Mouse (Mus musculus): ENCODE data around the gene Gatad2a. TPM values are rescaled to one million over a fixed set of nuclear protein-coding genes. Genes with fewer than 3 reads are reported as not detected.

The Gatad2a gene
- polyA plus RNA-seq, 1 experiment from 2014 or later = 49.6 TPM

GRCm38 (mm10) chr8:69978456-69978855, 17.7 kb downstream of the Gatad2a start:
- no peak overlapping the region for H3K4me3 ChIP-seq (ENCODE audit: low read depth, low read length)
- no peak overlapping the region for H3K4me2 ChIP-seq (replicated peaks; ENCODE audit: low read depth, low read length)
- H3K27ac ChIP-seq (ENCODE audit: low read length) = no peak overlapping the region
- H3K36me3 ChIP-seq (ENCODE audit: control insufficient read depth, insufficient read depth, low read length) = no peaks in the 10 kb centered on the region
- H3K27me3 ChIP-seq (ENCODE audit: control insufficient read depth, insufficient read depth, low read length) = no peaks in the 10 kb centered on the region
- no peak for ATAC-seq (ENCODE audit: insufficient number of reproducible peaks, insufficient read depth, low FRiP score, low read depth)
- H3K9me3 ChIP-seq (ENCODE audit: control insufficient read depth, low read depth, low read length) = no peaks in the 10 kb centered on the region
- H3K4me1 ChIP-seq (ENCODE audit: control insufficient read depth, insufficient read depth, low read length) = 0 out of 2 replicates have a peak, but pooled peaks cover 4% of the 10 kb centered on the region
- no peak overlapping the region for H3K9ac ChIP-seq (replicated peaks; ENCODE audit: low read depth, low read length)
- WGBS = 88% methylated on average over 4 of the region's 4 CpGs

DNA sequence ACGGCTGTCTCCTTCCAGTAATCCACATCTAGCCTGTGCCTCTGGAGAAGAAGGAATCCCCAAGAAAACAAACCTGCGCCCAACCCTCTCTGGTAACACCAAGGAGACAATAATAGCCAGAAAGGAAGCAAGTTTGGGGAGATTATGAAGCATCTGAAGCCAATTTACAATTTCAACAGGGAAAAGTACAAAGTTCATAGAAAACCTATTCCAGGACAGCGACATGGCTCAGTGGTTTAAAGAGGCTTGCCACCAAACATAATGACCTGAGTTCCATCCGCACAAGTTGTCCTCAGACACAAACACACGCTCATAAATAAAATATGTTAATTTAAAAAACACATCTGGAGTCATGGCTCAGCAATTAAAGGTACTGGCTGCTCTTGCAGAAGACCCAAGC, 21.4 kb downstream of the Gatad2a start:
- Histone ChIP-seq H3K4me3 (ENCODE audit: low read depth, low read length) (peak overlapping the region; percentile 99), H3K9me3 (ENCODE audit: control insufficient read depth, low read depth, low read length) (no peaks in the 10 kb centered on the region), H3K4me1 (ENCODE audit: control insufficient read depth, insufficient read depth, low read length) (peaks cover 31% of the 10 kb centered on the region), H3K27ac (ENCODE audit: low read length) (peak overlapping the region; percentile 45; the same call in 1 of the 2 replicates), H3K27me3 (ENCODE audit: control insufficient read depth, insufficient read depth, low read length) (no peaks in the 10 kb centered on the region), H3K36me3 (ENCODE audit: control insufficient read depth, insufficient read depth, low read length) (no peaks in the 10 kb centered on the region), H3K9ac (replicated peaks; ENCODE audit: low read depth, low read length) (no peak overlapping the region; the same call in 1 of the 2 replicates), H3K4me2 (replicated peaks; ENCODE audit: low read depth, low read length) (peak overlapping the region; percentile 84)
- no peak for ATAC-seq (ENCODE audit: insufficient number of reproducible peaks, insufficient read depth, low FRiP score, low read depth)
- 38% methylated on average over 5 of the region's 5 CpGs for WGBS

- Histone ChIP-seq H3K4me1 (ENCODE audit: control insufficient read depth, insufficient read depth, low read length) (peaks cover 31% of the 10 kb centered on the region), H3K27me3 (ENCODE audit: control insufficient read depth, insufficient read depth, low read length) (no peaks in the 10 kb centered on the region), H3K4me3 (ENCODE audit: low read depth, low read length) (peak overlapping the region; percentile 99), H3K9me3 (ENCODE audit: control insufficient read depth, low read depth, low read length) (no peaks in the 10 kb centered on the region), H3K27ac (ENCODE audit: low read length) (peak overlapping the region; percentile 89; the same call in 1 of the 2 replicates), H3K4me2 (replicated peaks; ENCODE audit: low read depth, low read length) (peak overlapping the region; percentile 84), H3K9ac (replicated peaks; ENCODE audit: low read depth, low read length) (peak overlapping the region; percentile 94), H3K36me3 (ENCODE audit: control insufficient read depth, insufficient read depth, low read length) (no peaks in the 10 kb centered on the region)
- 1% methylated on average over 32 of the region's 50 CpGs for WGBS
- peak; percentile 95 for ATAC-seq (ENCODE audit: insufficient number of reproducible peaks, insufficient read depth, low FRiP score, low read depth)
Measured at GRCm38 (mm10) chr8:69974194-69974614, 22.0 kb downstream of the Gatad2a start.

- Histone ChIP-seq H3K4me1 (ENCODE audit: control insufficient read depth, insufficient read depth, low read length) (peaks cover 31% of the 10 kb centered on the region), H3K4me3 (ENCODE audit: low read depth, low read length) (peak overlapping the region; percentile 99), H3K4me2 (replicated peaks; ENCODE audit: low read depth, low read length) (peak overlapping the region; percentile 84), H3K27ac (ENCODE audit: low read length) (peak overlapping the region; percentile 89), H3K27me3 (ENCODE audit: control insufficient read depth, insufficient read depth, low read length) (no peaks in the 10 kb centered on the region), H3K9me3 (ENCODE audit: control insufficient read depth, low read depth, low read length) (no peaks in the 10 kb centered on the region), H3K36me3 (ENCODE audit: control insufficient read depth, insufficient read depth, low read length) (no peaks in the 10 kb centered on the region), H3K9ac (replicated peaks; ENCODE audit: low read depth, low read length) (peak overlapping the region; percentile 94)
- WGBS = under 1% methylated on average over 55 of the region's 68 CpGs
- ATAC-seq (ENCODE audit: insufficient number of reproducible peaks, insufficient read depth, low FRiP score, low read depth) = peak; percentile 12; the same call in 1 of the 2 replicates
Measured at GRCm38 (mm10) chr8:69973442-69974161, 22.6 kb downstream of the Gatad2a start.

DNA sequence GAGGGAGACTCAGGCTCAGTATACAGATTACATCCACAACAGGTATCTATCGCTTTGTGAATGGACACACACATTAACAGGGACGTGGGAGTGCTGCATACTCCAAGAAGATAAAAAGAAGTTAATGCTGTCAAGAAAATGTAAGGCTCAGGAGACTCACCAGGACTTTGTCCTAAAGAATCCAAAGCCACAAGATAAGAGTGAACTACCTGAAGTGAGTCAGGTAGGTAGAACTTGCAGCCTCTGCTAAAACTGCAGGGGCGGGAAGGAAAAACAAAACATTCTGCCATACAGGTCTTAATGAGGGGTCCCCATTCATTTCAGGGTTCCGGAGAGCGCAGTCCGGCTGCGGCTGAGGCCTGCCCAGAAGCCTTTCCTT, 23.1 kb downstream of the Gatad2a start:
- 7% methylated on average over 7 of the region's 7 CpGs for WGBS
- H3K9ac ChIP-seq (replicated peaks; ENCODE audit: low read depth, low read length) = peak overlapping the region; percentile 94
- no peak overlapping the region for H3K27ac ChIP-seq (ENCODE audit: low read length)
- no peaks in the 10 kb centered on the region for H3K36me3 ChIP-seq (ENCODE audit: control insufficient read depth, insufficient read depth, low read length)
- no peaks in the 10 kb centered on the region for H3K27me3 ChIP-seq (ENCODE audit: control insufficient read depth, insufficient read depth, low read length)
- H3K4me3 ChIP-seq (ENCODE audit: low read depth, low read length) = peak overlapping the region; percentile 99
- H3K4me2 ChIP-seq (replicated peaks; ENCODE audit: low read depth, low read length) = peak overlapping the region; percentile 84
- ATAC-seq (ENCODE audit: insufficient number of reproducible peaks, insufficient read depth, low FRiP score, low read depth) = no peak
- H3K4me1 ChIP-seq (ENCODE audit: control insufficient read depth, insufficient read depth, low read length) = peaks cover 31% of the 10 kb centered on the region
- no peaks in the 10 kb centered on the region for H3K9me3 ChIP-seq (ENCODE audit: control insufficient read depth, low read depth, low read length)

DNA sequence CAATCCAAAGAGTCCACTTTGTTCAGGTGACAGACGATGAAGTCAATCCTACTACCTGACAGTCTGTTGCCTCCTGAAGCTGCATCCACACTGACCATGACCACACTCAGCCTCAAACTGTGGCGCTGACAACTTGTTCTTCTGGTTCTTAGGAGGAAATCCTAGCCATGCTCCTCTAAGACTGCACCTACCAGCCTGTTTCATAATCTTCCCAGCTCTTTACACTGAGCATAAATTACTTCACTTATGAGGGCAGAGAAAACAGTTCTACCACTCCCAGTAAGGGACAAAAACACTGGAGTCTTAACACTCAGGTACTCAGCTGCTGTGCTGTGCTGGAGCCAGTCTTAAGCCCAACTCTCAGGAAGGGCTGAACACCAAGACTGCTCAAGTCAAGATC, 25.3 kb downstream of the Gatad2a start:
- Histone ChIP-seq H3K27ac (ENCODE audit: low read length) (no peak overlapping the region), H3K4me3 (ENCODE audit: low read depth, low read length) (no peak overlapping the region), H3K9me3 (ENCODE audit: control insufficient read depth, low read depth, low read length) (no peaks in the 10 kb centered on the region), H3K36me3 (ENCODE audit: control insufficient read depth, insufficient read depth, low read length) (no peaks in the 10 kb centered on the region), H3K27me3 (ENCODE audit: control insufficient read depth, insufficient read depth, low read length) (no peaks in the 10 kb centered on the region), H3K4me1 (ENCODE audit: control insufficient read depth, insufficient read depth, low read length) (peaks cover 34% of the 10 kb centered on the region), H3K4me2 (replicated peaks; ENCODE audit: low read depth, low read length) (no peak overlapping the region), H3K9ac (replicated peaks; ENCODE audit: low read depth, low read length) (no peak overlapping the region)
- no peak for ATAC-seq (ENCODE audit: insufficient number of reproducible peaks, insufficient read depth, low FRiP score, low read depth)
- 85% methylated on average over 2 of the region's 2 CpGs for WGBS

DNA sequence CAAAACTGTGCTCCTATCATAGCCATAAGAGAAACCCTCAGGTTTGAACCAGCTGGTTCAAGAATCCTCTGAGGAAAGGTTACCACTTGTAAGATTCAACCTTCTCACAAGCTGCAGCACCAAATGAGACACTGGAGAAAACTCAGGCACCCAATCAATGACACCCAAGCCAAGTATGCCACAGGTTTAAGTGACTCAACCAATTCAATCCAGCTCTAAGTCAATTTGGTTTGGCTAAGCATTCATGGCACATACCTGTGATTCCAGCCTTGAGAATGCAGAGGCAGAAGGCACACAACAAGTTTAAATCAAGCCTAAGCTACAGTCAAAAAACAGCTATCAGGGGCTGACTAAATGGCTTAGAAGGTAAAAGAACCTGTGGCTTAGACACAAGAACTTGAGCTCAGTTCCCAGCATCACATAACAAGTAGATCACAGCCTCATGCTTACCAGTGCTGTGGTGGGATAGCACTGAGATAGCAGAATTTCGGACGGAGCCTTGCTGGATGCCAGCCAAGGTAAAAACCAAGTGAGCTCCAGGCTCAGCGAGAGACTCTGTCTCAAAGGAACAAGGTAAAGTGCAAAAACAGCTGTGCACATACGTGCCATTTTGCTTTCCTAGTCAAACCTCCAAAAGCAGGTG, 28.8 kb downstream of the Gatad2a start:
- peaks cover 21% of the 10 kb centered on the region for H3K4me1 ChIP-seq (ENCODE audit: control insufficient read depth, insufficient read depth, low read length)
- no peak overlapping the region for H3K4me2 ChIP-seq (replicated peaks; ENCODE audit: low read depth, low read length)
- H3K36me3 ChIP-seq (ENCODE audit: control insufficient read depth, insufficient read depth, low read length) = 0 out of 2 replicates have a peak, but pooled peaks cover 3% of the 10 kb centered on the region
- WGBS = 71% methylated on average over 4 of the region's 4 CpGs
- no peak overlapping the region for H3K27ac ChIP-seq (ENCODE audit: low read length)
- H3K4me3 ChIP-seq (ENCODE audit: low read depth, low read length) = no peak overlapping the region
- H3K27me3 ChIP-seq (ENCODE audit: control insufficient read depth, insufficient read depth, low read length) = no peaks in the 10 kb centered on the region
- ATAC-seq (ENCODE audit: insufficient number of reproducible peaks, insufficient read depth, low FRiP score, low read depth) = no peak
- H3K9me3 ChIP-seq (ENCODE audit: control insufficient read depth, low read depth, low read length) = no peaks in the 10 kb centered on the region
- no peak overlapping the region for H3K9ac ChIP-seq (replicated peaks; ENCODE audit: low read depth, low read length)

DNA sequence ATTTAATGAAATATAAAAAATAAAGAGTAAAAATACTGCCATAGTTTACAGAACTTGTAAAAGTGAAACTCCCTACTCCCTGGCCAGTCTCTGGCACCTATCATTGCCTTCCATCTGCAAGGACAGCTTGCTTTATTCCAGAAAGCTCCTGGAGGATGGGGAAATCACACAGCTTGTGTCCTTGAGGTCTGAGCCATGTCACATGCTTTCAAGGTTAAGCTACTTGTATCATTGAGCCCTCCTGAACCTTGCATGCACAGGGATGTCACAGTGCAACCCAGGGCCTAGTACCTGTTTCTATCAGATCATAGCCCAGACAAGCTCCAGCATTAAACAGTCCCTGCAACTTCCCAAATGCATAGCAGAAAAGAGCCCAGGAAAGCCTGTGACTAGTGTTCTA, 36.9 kb downstream of the Gatad2a start:
- Histone ChIP-seq H3K36me3 (ENCODE audit: control insufficient read depth, insufficient read depth, low read length) (0 out of 2 replicates have a peak, but pooled peaks cover 3% of the 10 kb centered on the region), H3K4me2 (replicated peaks; ENCODE audit: low read depth, low read length) (no peak overlapping the region), H3K4me3 (ENCODE audit: low read depth, low read length) (no peak overlapping the region), H3K9ac (replicated peaks; ENCODE audit: low read depth, low read length) (no peak overlapping the region), H3K9me3 (ENCODE audit: control insufficient read depth, low read depth, low read length) (no peaks in the 10 kb centered on the region), H3K4me1 (ENCODE audit: control insufficient read depth, insufficient read depth, low read length) (no peaks in the 10 kb centered on the region), H3K27me3 (ENCODE audit: control insufficient read depth, insufficient read depth, low read length) (no peaks in the 10 kb centered on the region), H3K27ac (ENCODE audit: low read length) (no peak overlapping the region)
- no peak for ATAC-seq (ENCODE audit: insufficient number of reproducible peaks, insufficient read depth, low FRiP score, low read depth)

Measured in stomach, embryonic 14.5 days (tissue).